Mouse (Mus musculus): ENCODE results near the gene Slc31a1.

Gene Slc31a1

DNA sequence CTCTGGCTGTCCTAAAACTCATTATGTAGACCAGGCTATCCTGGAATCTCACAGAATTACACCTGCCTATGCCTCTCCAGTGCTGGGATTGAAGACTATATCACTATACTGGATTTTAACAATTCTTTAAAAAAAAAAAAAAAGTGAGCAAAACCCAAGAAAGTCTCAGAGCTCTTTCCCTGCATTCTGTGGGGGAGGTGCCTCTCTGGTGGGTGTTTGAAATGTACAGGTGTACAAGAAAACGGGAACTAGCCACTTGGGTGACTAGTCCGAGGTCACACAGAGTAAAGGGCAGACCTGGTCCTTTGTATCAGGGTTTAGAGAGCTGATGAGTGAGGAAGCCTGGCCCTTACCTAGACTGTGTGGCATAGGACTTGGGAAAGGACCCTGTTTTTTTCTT lies 1.9 kb downstream of the Slc31a1 start:
- in situ Hi-C loops (cut with MboI, MseI) = loop anchor here (5.0 to 25.0 kb wide), 3 partner anchors 45 to 1302 kb away; partner anchors contain the start of genes Cdc26, Gm11214, Prpf4 and Tmem268

DNA sequence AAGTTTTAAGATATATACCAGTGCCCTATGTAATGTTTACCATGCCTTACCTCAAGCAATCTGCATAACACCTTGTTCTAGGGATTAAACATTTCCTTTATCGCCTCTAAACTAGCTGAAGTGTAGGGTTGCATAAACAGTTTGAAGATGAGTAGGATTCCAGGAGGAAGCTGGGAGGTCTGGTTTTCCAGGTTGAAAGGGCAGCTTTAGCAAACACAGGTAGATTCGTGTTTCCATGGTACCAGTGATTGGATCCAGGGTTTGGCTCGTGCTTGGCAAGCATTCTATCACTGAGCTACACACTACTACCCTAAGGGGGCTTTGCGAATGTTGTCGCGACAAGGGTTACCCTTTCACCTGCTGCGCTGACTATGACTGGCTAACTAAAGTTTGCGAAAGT lies 3.8 kb downstream of the Slc31a1 start:
- in situ Hi-C loops (cut with MboI, MseI) = loop anchor here (5.0 to 25.0 kb wide), 3 partner anchors 43 to 1301 kb away; partner anchors contain the start of genes Cdc26, Gm11214, Prpf4 and Tmem268

DNA sequence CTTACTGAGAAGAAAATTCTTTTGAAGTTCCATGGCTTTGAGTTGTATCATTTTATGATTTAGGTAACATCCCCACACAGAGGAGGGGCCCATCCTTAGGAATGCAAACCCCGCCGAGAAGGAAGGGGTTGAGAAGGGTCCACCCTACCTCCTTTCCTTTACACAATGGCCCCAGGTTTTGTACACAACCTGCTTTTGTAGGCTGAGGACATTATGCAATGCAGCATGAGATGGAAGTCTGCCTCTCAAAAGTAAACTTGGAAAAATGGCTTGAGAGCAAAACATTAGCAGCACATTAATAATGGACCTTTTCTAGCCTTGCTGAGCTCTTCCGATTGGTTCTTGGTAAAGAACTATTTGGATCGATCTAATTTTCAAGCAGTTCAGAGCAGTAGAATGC lies 5.8 kb downstream of the Slc31a1 start:
- in situ Hi-C loops (cut with MboI, MseI) = loop anchor here (10.0 to 25.0 kb wide), 2 partner anchors 1196 to 1299 kb away; partner anchors contain the start of genes Gm11214 and Tmem268

DNA sequence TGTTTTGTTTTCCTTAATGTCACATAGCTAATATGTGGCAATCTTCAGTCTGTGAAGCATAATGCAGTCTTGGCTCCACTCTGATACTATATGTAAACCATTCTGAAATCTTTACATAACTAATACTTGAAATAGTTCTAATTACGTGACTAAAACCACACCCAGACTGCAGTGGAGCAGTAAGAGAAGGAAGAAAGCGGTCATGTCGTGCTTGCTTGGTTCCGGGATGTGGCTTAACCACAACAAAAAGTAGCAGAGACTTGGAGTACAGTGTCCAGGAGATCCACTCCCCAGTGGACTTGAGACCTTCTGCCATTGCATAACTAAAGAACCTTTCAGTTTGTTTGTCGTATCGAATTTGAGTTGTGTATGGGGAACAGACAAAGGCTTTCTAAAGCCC lies 7.1 kb downstream of the Slc31a1 start:
- in situ Hi-C loops (cut with MboI, MseI) = loop anchor here (10.0 to 25.0 kb wide), 2 partner anchors 1195 to 1297 kb away; partner anchors contain the start of genes Gm11214 and Tmem268

DNA sequence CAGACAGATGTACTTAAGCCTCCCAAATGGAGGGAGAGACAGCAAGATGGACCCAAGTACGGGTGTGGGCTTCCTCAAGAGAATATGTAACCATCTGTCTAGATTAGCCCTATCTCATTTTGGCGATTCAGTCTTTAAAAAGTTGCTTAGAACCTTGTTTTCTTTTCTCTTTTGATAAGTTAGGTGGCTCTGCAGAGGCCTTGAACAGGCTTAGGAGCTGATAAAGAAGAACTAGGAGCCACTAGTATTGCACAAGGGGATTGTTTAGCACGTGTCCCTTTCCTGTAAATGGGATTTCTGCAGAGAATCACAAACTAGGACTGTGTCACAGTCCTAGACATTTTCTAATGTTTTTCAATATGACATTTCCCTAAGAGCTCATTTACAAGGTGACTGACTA lies 8.6 kb downstream of the Slc31a1 start:
- in situ Hi-C loops (cut with MboI, MseI) = loop anchor here (10.0 to 25.0 kb wide), 2 partner anchors 1193 to 1296 kb away; partner anchors contain the start of genes Gm11214 and Tmem268

DNA sequence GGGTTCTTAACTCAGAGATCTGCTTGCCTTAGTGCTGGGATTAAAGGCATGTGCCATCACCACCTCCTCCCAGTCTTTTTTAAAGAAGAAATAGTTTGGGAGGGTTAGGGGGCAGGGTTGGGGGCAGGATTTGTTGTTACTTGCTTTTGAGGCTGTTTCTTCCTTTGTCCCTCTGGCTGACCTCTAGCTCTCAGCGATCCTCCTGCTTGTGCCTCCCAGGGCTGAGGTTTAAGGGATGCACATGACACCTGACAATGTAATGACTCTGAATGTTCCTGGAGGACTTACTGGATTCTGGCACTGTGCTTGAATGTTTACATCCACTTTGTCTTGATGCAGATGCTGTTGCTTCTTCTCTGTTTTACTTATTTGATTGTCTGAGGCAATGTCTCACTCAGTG lies 11.9 kb downstream of the Slc31a1 start:
- in situ Hi-C loops (cut with MboI, MseI) = loop anchor here (25.0 kb wide), 1 partner anchor 1190 kb away; the partner anchor contains the start of gene Tmem268

DNA sequence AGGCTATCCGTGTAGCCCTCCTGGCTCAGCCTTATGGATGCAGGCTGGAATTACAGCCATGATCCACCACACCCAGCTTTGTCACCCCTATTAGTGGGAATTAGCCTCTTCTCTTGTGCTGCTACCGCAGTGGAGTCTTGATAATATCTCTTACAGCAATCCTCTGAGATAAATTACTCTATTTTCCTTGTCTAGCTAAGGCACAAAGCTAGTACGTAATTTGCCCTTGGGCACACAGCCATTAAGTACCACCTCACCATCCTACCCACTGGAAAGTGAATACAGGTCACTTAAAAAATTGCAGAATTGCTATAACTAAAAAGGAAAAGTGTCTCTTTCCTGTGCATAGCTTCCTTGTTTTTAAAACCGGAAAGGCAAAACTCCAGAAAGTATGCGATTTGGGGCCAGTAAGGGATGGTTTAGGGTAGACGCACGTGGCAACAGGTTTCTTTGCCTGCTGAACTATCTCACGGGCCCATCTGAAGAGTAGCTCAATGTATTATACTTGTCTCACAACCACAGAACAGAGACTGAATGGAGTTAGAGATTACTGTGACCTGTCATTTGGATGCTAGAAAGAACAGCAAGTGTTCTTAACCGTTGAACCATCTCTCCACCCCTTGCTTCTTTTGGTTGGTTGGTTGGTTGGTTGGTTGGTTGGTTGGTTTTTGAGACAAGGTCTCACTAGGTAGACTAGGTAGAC lies 12.4 kb downstream of the Slc31a1 start:
- in situ Hi-C loops (cut with MboI, MseI) = loop anchor here (25.0 kb wide), 1 partner anchor 1189 kb away; the partner anchor contains the start of gene Tmem268

DNA sequence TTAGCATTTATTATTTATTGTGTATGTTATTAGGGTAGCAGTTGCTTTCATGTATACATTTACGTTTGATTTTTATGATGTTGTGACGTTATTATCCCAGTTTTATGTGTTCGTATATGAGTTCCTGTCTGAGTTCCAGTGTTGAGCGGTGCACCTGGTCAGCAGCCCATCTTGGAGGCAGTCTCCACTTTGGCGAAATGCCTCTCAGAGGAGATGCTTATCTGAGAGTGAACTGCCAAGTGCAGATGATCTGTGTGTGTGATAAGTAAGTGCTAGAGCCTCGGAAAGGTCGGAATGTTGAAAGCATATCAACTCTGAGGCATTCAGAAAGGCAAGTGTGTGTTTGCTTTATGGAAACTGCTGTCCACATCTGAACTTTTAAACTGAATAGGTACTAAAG lies 13.1 kb downstream of the Slc31a1 start:
- in situ Hi-C loops (cut with MboI, MseI) = loop anchor here (25.0 kb wide), 1 partner anchor 1189 kb away; the partner anchor contains the start of gene Tmem268

DNA sequence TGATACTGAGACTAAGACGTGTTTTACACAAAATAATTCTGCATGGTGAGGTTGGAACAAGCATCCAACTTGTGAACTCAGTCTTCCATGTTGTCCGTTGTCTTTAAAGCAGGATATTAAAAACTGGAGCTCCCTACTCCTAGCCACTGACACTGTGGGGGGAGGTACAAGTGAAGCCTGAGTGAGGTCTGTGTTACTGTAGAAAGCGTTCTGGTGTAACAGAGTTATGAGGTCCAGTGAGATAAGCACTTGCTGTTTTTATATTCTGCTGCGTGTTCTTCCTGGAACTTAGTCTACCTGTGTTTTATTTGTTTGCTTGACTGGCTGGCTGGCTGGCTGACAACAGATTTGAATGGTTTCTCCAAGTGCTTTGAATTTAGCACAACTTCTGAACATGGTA lies 13.8 kb downstream of the Slc31a1 start:
- in situ Hi-C loops (cut with MboI, MseI) = loop anchor here (25.0 kb wide), 1 partner anchor 1188 kb away; the partner anchor contains the start of gene Tmem268

DNA sequence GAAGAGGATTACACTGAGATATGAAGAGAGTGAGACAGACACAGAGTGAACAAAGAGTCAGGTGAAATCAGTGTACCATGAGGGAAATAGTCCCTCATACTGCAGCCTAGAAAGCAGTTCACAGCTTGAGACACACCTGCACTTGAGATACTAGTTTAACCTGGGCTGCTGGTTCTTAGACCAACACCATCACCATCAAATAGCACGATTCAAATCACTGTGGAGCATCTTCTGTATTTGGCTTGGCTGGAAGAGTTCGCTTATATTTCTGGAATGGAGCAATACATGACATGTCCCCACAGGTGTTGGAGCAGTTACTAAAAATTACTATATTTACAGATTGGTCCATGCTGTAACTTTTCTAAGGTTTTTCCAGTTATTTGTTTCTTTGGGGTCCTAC lies 15.6 kb downstream of the Slc31a1 start:
- in situ Hi-C loops (cut with MboI, MseI) = no loop called here

DNA sequence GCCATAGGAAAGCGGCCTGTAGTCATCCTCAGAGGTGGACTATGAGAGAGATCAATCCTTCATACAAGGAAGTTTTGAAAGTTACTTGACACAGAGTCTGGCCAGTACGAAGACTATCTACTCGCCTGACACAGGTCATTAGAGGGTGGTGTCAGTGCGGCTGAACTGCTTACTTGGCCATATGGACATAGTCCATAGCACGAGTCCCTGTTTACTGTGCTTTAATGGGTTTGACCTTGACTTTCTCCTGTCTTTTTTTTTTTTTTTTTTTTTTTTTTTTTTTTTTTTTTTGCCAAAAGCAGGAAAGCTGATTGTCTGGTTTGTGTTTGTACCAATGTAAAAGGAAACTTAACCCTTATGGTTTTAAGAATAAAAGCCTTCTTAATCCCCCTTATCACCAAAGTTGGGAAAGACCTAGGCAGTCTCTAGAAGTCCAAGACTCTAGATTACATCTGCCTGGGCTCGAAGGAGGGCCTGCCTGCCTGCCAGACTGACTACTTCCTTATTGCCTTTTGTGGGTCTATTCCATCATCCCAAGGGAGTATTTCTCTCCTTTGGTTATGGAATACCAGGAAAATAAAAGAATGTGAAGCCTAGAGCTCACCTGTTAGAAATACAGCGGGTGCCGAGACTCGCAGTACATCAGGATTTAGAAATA lies 19.3 kb downstream of the Slc31a1 start:
- in situ Hi-C loops (cut with MboI, MseI) = no loop called here

DNA sequence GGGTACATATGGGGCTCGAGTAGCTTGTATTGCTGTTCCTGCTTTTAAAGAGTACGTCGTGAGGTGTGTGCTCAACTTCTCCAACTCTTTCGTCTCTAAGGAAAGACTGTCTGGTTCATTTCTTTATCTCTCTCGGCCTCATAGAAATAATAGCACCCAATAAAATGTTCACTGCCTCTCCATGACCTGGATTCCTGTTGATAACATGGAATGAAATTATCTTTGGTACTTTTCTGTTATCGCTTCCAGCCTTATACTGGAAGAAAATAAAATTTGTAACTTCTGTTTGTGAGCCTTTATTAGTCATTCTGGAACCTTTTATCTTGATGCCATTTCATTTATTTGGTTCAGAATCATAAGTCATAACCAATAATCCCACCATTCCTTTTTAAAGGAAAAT lies 22.7 kb downstream of the Slc31a1 start:
- in situ Hi-C loops (cut with MboI, MseI) = no loop called here

DNA sequence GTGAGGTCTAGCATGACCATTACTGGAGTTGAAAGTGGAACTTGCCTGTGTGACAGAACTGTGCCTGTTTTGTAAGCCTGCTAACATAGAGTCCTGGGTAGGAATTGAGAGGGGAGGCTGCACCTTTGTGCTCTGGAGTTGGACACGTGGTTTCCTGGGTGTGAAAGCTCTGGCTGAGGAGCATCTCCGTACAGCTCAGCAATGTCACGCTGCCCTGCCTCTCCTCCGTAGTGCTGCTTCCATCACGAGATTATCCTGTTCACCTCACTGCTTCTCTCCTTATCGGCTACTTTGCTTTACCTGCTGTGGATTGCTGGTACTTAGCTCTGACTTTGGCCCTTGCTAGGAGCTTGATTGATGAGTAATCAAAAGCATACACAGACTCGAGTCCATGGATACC lies 23.2 kb downstream of the Slc31a1 start:
- in situ Hi-C loops (cut with MboI, MseI) = no loop called here

DNA sequence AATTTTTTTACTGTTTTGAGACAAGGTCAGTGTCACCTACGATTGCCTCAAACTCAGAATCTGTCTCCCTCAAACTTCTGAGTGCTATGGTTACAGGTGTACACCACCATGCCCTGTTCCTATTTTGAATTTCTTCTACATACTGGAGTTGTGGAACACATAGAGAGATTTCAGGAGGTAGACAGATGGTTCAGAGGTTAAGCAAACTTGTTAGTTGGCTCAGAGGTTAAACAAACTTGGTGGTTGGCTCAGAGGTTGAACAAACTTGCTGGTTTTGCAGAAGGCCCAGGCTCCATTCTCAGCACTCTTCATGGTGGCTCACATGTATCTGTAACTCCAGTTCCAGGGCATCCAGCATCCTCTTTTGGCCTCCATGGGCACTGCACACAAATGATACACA lies 23.6 kb downstream of the Slc31a1 start:
- in situ Hi-C loops (cut with MboI, MseI) = no loop called here

DNA sequence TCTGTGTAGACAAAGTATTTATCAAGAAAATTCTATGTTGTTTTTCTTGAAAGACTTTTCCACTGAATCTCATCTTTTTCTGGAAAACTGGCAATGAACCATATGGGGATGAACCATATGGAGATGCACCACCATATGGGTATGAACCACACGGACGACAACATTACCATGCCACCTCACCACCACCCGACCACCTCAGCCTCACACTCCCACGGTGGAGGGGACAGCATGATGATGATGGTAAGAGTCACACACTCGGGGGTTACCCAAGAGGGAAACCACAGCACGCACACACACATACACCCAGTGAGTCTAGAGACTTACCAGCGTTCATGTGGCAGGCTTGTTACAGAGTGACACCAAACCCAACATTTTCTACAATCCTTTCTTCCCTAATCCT lies 24.9 kb downstream of the Slc31a1 start:
- in situ Hi-C loops (cut with MboI, MseI) = no loop called here

DNA sequence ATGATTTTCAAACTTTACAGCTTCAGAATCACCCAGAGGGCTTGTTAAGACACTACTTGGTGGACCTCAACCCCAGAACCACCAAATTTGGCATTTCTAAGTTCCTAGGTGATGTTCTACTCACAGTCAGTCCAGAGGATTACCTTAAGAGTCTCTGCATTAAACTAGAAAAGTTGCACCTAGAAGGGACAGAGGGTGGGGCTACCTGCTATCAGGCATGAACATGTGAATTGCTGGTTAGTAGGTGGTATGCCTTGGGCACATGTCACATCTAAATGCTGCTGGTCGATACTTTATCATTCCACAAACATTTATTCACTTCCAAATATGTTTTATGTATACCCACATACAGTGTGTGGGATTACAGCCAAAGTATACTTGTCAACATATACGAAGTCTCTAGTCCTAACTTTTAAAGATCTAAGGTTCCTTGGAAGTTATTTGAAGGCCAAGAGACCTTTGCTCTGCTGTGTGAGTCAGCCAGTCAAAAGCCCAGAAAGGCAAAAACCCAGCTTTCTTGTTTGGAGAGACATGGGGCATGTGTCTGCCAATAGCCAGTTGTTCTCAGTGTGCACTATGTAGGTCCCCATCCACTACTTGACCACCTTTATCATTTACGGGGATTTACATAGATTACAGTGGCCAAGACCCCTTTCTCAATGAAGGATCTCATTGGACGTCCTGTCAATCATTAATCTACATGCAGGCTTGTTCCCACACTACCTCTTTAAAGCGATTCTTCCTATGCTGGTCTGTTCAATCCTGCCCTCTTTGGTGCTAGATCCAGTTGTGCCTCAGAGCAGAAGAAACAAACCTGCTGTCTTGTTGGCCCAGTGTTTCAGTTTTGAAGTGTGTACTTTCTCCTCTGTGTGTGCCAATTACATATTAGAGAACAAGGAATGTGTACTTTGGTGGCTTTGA lies 29.3 kb downstream of the Slc31a1 start:
- in situ Hi-C loops (cut with MboI, MseI) = no loop called here

DNA sequence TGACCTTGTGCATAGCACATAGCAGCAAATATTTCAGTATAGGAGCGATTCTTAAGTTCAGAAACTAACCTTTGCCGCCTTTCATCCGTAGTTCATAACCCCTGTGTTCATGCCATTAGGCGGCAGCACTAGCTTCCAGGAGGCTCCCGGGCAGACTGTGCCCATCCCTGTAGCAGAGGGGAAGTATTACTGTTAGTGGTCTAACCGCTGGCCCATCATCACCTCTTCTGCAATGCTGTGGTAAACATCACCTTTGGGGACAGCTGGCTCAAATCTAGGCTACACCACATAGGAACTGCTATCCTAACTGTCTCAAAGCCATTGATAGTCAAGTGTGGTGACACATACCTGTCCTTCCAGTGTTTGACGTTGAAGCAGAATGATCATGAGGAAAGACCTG lies 31.4 kb downstream of the Slc31a1 start:
- in situ Hi-C loops (cut with MboI, MseI) = no loop called here

DNA sequence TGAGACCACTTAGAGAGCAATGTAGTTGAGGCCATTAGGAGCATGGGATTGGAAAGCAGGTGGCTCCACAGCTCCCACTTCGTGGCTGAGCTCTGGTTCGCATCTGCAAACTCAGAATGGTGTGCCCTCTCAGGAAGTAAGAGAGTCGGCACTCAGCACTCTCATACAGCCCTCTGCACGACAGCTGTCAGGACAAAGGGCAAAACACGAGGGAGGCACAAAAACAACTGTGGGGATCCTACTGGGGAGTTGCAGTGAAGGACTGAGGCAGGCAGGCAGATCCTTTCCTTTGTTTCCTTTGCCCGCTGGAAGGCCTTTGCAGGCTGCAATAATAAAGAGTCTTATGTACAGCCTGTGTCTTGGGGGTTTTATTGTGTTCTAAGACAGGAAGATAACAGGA lies 32.9 kb downstream of the Slc31a1 start:
- in situ Hi-C loops (cut with MboI, MseI) = no loop called here

DNA sequence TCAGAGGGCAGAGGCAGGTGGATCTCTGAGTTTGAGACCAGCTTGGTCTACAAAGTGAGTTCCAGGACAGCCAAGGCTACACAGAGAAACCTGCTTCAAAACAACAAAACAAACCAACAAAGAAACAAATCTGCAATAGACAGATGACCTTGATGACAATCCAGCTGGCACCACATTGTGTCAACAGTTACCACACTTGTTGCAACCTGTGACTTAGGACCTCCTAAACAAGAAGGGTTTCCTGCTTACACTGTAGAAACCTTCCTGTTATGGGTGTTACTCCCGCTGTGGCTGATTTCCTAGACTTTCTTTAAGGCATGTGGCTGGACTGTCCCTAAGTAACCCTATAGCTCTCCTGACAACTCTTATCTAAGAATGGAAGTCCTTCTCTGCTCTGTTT lies 35.3 kb downstream of the Slc31a1 start:
- in situ Hi-C loops (cut with MboI, MseI) = no loop called here

DNA sequence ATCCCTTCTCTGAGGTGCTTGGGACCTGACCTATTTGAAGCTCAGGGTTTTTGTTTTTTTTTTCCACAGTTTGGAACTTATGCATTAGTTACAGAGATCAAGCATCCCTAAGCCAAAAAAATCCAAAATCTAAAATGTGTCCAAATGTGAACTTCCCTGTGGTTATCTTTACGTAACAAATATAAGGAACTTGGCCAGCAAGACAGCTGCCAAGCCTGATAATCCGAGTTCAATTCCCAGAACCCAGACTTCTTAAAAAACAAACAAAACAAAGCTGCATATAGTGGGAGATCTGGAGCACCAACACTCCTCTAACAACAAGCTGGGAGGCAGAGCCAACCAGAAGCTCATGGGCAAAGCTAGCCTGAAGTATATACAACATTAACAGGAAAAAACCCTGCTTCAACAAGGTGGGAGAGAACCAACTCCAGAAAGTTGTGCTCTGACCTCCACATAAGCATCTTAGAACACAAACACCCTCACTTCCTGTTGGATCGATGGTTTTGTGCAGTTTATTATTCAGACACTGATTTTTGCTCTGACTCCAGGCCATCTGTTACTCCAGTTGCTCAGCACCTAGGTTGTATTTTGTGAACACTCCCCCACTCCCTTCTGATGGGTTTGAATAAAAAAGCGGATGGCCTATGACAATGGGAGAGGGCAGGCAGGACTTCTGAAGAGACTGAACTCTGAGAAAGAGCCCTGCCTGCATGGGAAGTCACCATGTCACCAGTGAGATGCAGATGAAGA lies 37.3 kb downstream of the Slc31a1 start:
- in situ Hi-C loops (cut with MboI, MseI) = no loop called here

DNA sequence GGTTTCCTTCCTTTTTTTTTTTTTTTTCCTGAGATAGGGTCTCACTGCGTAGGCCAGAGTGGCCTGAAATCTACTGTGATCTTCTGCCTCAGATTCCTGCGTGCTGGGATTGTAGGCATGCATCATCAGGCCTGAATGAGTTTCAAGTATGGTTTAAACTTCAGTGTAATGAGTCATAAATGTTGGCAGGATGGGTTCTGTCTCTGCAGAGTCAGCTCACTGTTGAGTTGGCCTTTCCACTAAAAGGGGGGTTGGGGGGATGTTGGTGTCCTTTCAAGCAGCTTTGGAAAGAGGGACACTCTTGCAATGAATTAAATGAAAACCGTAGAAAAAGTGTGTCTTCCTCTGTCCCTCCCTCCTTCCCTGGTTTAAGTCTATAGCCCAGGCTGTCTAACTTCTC lies 38.4 kb downstream of the Slc31a1 start:
- in situ Hi-C loops (cut with MboI, MseI) = no loop called here
